Mouse (Mus musculus) heart, postnatal 0 days (tissue): ENCODE data around the gene Ino80. TPM values are rescaled to one million over a fixed set of nuclear protein-coding genes. Genes with fewer than 3 reads are reported as not detected.

ENCODE experiments used
- ATAC-seq: fragments of 200-750 bp; cut with Nextera tagmentation; 2 replicates; pipeline ENCODE4 v1.8.0; 2017; ENCODE audit warnings: low read depth, moderate number of reproducible peaks, moderate library complexity; ENCODE audit not compliant: insufficient read depth
- DNase-seq: peaks from one replicate; pipeline ENCODE4 v3.0.0-alpha.2; 2016; ENCODE audit warnings: low spot score
- H3K27ac ChIP-seq: fragments of 300-500 bp; sonication (generic); 2 replicates; pipeline ENCODE4 v1.5.1; 2014; ENCODE audit warnings: low read depth, mild to moderate bottlenecking
- H3K27me3 ChIP-seq: fragments of 300-500 bp; sonication (generic); 2 replicates; pipeline ENCODE4 v1.6.1; 2014; ENCODE audit warnings: low read length, mixed read lengths; ENCODE audit not compliant: control insufficient read depth, insufficient read depth
- H3K36me3 ChIP-seq: fragments of 300-500 bp; sonication (generic); replicated peaks from 2 replicates; pipeline ENCODE4 v1.6.1; 2014; ENCODE audit warnings: low read length, mixed read lengths; ENCODE audit not compliant: control insufficient read depth, insufficient read depth
- H3K4me1 ChIP-seq: fragments of 300-500 bp; sonication (generic); 2 replicates; pipeline ENCODE4 v1.6.1; 2014; ENCODE audit warnings: antibody characterized with exemption; ENCODE audit not compliant: control insufficient read depth, insufficient read depth
- H3K4me2 ChIP-seq: fragments of 300-500 bp; sonication (generic); 2 replicates; pipeline ENCODE4 v1.6.1; 2014; ENCODE audit warnings: low read depth, mild to moderate bottlenecking, low read length, moderate library complexity
- H3K4me3 ChIP-seq: fragments of 300-500 bp; sonication (generic); 2 replicates; pipeline ENCODE4 v1.5.1; 2014; ENCODE audit warnings: low read depth, low read length
- H3K9ac ChIP-seq: fragments of 300-500 bp; sonication (generic); replicated peaks from 2 replicates; pipeline ENCODE4 v1.6.1; 2014; ENCODE audit warnings: low read depth, low read length, mixed read lengths
- H3K9me3 ChIP-seq: fragments of 300-500 bp; sonication (generic); replicated peaks from 2 replicates; pipeline ENCODE4 v1.6.1; 2016; ENCODE audit warnings: low read length; ENCODE audit not compliant: control insufficient read depth
- CTCF ChIP-seq: IDR thresholded peaks from 2 replicates; pipeline ENCODE4 v1.5.1; 2016; ENCODE audit warnings: antibody characterized with exemption, control low read depth, low read depth
- EP300 ChIP-seq: IDR thresholded peaks from 2 replicates; pipeline ENCODE4 v1.6.1; 2016; ENCODE audit warnings: antibody characterized with exemption, low read depth
- WGBS: fragments of 180-500 bp; shearing (Covaris S2); extraction: QIAGEN DNeasy Blood & Tissue Kit; methylation state at CpG from one replicate; pipeline ENCODE4 v1.1.7; 2014; 5-methylcytosine and 5-hydroxymethylcytosine counted together
- polyA plus RNA-seq: library from polyadenylated mRNA; unstranded; fragments of >200 nt; fragmentation: Nextera tagmentation; extraction: Ambion mirVana; gene quantifications from 2 replicates; pipeline ENCODE4 v1.2.1, GENCODE M21; 2015
- total RNA-seq: library from RNA; depleted of rRNA; stranded (reverse); fragments of >200 nt; gene quantifications from 2 replicates; pipeline ENCODE4 v1.2.3, GENCODE M21; 2014; ENCODE audit warnings: low replicate concordance

Ino80 gene
- total and polyA plus RNA-seq, 2 experiments from 2014 or later, result 1.7 to 7.2 TPM

GRCm38 (mm10) chr2:119498859-119499258 is 21.4 kb upstream of the Ino80 start:
- Histone ChIP-seq H3K27me3 (no peaks in the 10 kb centered on the region), H3K9me3 (no peaks in the 10 kb centered on the region), H3K36me3 (no peaks in the 10 kb centered on the region), H3K9ac (no peak overlapping the region), H3K4me1 (no peaks in the 10 kb centered on the region), H3K4me3 (no peak overlapping the region), H3K4me2 (no peak overlapping the region), H3K27ac (no peak overlapping the region)
- 67% methylated on average over 2 of the region's 2 CpGs for WGBS
- ATAC-seq (no peak), DNase-seq (no peak)
- TF ChIP-seq CTCF (no peak), EP300 (no peak)

- H3K27ac ChIP-seq, result no peak overlapping the region
- no peak for ATAC-seq
- WGBS, result 85% methylated on average over 2 of the region's 2 CpGs
Measured at GRCm38 (mm10) chr2:119496082-119496481, 18.6 kb upstream of the Ino80 start.

GRCm38 (mm10) chr2:119491953-119492352 is 14.5 kb upstream of the Ino80 start:
- 38% methylated on average over 5 of the region's 5 CpGs for WGBS
- Histone ChIP-seq H3K9me3 (no peaks in the 10 kb centered on the region), H3K27ac (no peak overlapping the region), H3K4me2 (no peak overlapping the region), H3K4me1 (no peaks in the 10 kb centered on the region), H3K4me3 (no peak overlapping the region), H3K36me3 (no peaks in the 10 kb centered on the region), H3K27me3 (no peaks in the 10 kb centered on the region), H3K9ac (no peak overlapping the region)
- DNase-seq, result no peak
- ATAC-seq, result peak; percentile 20; the same call in 1 of the 2 replicates
- no peak for TF ChIP-seq CTCF
- TF ChIP-seq EP300, result no peak

More at GRCm38 (mm10) chr2:119496082-119496481, 18.6 kb upstream of the Ino80 start:
- Histone ChIP-seq H3K27me3 (no peaks in the 10 kb centered on the region), H3K4me2 (no peak overlapping the region), H3K9ac (no peak overlapping the region), H3K36me3 (no peaks in the 10 kb centered on the region), H3K4me3 (no peak overlapping the region), H3K9me3 (no peaks in the 10 kb centered on the region), H3K4me1 (no peaks in the 10 kb centered on the region)
- DNase-seq, result no peak
- TF ChIP-seq CTCF (no peak), EP300 (no peak)

- H3K9ac ChIP-seq, result no peak overlapping the region
- H3K27ac ChIP-seq, result no peak overlapping the region
Measured at GRCm38 (mm10) chr2:119486488-119486887, 9.0 kb upstream of the Ino80 start.

DNA sequence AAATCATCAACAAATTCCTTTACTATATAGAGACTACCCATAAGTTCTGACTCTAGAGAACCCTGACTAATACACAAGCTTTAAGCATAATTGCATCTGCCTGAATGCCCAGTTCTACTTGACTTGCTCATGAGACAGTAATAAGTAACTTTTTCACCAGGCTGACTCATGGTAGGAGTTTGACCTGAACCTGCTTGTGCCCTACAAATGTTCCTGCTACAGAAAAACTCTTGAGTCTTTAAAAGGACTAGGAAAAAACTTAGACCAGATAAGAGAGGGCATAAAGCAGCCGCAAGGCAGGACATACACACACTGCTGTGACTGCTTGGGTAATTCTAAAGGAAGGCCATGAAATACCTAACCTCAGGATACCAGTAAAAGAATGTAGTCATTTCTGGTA is 4.8 kb upstream of the Ino80 start:
- WGBS, result 73% methylated on average over 1 of the region's 1 CpGs
- no peak overlapping the region for H3K27ac ChIP-seq
- no peak overlapping the region for H3K4me2 ChIP-seq
- no peak overlapping the region for H3K4me3 ChIP-seq
- no peaks in the 10 kb centered on the region for H3K9me3 ChIP-seq
- H3K36me3 ChIP-seq, result no peaks in the 10 kb centered on the region
- no peaks in the 10 kb centered on the region for H3K27me3 ChIP-seq
- ATAC-seq, result no peak
- H3K9ac ChIP-seq, result no peak overlapping the region
- TF ChIP-seq CTCF, result no peak
- TF ChIP-seq EP300, result no peak
- peaks cover 7% of the 10 kb centered on the region for H3K4me1 ChIP-seq
- DNase-seq, result no peak

More at GRCm38 (mm10) chr2:119486488-119486887, 9.0 kb upstream of the Ino80 start:
- WGBS, result 16% methylated on average over 4 of the region's 4 CpGs
- ATAC-seq (no peak), DNase-seq (no peak)
- Histone ChIP-seq H3K27me3 (no peaks in the 10 kb centered on the region), H3K4me3 (no peak overlapping the region), H3K4me1 (no peaks in the 10 kb centered on the region), H3K9me3 (no peaks in the 10 kb centered on the region), H3K36me3 (no peaks in the 10 kb centered on the region), H3K4me2 (no peak overlapping the region)
- no peak for TF ChIP-seq CTCF
- TF ChIP-seq EP300, result no peak

DNA sequence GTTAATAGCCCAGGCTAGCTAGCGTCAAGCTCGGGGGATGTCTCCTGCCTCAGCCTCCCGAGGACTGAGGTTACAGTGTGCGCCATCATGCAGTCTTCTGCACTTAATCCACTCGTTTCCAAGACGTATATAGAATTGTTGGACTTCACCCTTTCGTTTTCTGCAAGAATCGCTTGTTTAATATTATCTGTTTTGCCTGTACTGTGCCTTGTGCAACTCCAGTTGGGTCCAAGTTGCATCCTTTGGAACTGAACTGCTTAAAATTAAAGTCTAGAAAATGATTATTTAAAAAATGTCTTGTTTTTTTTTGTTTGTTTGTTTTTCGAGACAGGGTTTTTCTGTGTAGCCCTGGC is 886 bp upstream of the Ino80 start:
- TF ChIP-seq CTCF, result no peak
- TF ChIP-seq EP300, result no peak
- peak overlapping the region; percentile 99 for H3K9ac ChIP-seq
- H3K4me3 ChIP-seq, result peak overlapping the region; percentile 90
- H3K4me1 ChIP-seq, result peaks cover 29% of the 10 kb centered on the region
- no peaks in the 10 kb centered on the region for H3K9me3 ChIP-seq
- H3K27ac ChIP-seq, result peak overlapping the region; percentile 98
- WGBS, result 7% methylated on average over 9 of the region's 9 CpGs
- no peaks in the 10 kb centered on the region for H3K27me3 ChIP-seq
- peak overlapping the region; percentile 90 for H3K4me2 ChIP-seq
- ATAC-seq (no peak), DNase-seq (no peak)
- no peaks in the 10 kb centered on the region for H3K36me3 ChIP-seq
